Mouse (Mus musculus): ENCODE results near the gene Hamp2. TPM values are rescaled to one million over a fixed set of nuclear protein-coding genes. Genes with fewer than 3 reads are reported as not detected.

Gene Hamp2
- polyA plus RNA-seq, 1 experiment, result not detected

DNA sequence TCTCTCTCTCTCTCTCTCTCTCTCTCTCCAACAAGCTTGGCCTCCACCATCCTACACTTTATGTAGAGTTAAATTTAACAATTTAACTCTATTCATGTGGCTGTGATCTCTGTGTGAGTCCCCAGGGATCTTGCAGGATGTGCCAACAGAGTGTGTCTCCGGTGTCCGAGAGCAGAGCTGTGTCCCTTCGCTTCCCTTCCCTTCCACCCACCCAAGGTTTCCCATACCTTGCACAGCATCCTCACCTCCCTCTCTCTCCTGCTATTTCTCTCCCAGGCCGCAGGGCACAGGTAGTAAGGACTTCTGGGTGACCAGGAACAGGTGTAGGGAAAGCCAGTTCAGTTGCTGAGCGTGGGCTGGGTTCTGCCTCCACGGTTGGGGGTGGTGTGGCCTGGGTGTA is 45.5 kb downstream of the Hamp2 start:
- Histone ChIP-seq H3K27ac (ENCODE audit: insufficient read depth, low read length) (no peak overlapping the region), H3K4me1 (ENCODE audit: control insufficient read depth, insufficient read depth, low read length) (no peaks in the 10 kb centered on the region), H3K4me3 (ENCODE audit: insufficient read depth, low read length) (no peak overlapping the region)
- TF ChIP-seq CTCF (IDR thresholded peaks at IDR 0.05; ENCODE audit: extremely low read depth, insufficient read depth, low read length), result no peak
- TF ChIP-seq POLR2A (IDR thresholded peaks at IDR 0.05; ENCODE audit: extremely low read depth, insufficient read depth, low read length), result no peak

DNA sequence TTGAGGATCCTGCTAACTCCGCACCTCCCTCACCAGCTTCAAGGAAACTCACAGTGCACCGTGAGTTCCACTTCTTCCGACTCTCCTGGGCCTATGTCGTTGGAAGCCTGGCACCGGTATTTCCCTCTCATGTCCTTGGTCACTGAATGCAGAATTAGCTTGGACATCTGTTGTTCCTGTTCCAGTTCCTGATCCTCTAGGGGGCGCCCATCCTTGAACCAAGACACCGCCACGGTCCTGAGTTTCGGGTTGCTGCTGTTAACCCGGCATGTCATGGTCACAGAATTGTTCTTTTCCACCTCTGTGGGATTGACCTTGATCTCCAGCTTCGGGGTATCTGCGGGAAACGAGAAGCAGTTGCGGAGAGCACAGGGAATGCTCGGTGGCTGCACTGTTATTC is 51.4 kb downstream of the Hamp2 start:
- Histone ChIP-seq H3K4me1 (ENCODE audit: control insufficient read depth, insufficient read depth, low read length) (no peaks in the 10 kb centered on the region), H3K4me3 (ENCODE audit: insufficient read depth, low read length) (no peak overlapping the region), H3K27ac (ENCODE audit: insufficient read depth, low read length) (no peak overlapping the region)
- no peak for TF ChIP-seq POLR2A (IDR thresholded peaks at IDR 0.05; ENCODE audit: extremely low read depth, insufficient read depth, low read length)
- TF ChIP-seq CTCF (IDR thresholded peaks at IDR 0.05; ENCODE audit: extremely low read depth, insufficient read depth, low read length), result peak; percentile 60

Other genes starting within 250 kb of the Hamp2 start
- gene 2200002J24Rik, start 225.8 kb downstream of the Hamp2 start, polyA plus RNA-seq (2012; rRNA removed), result not detected in 2 replicates
- 0.73 and 1.0 TPM in 2 replicates for gene Atp4a, start 212.5 kb downstream of the Hamp2 start, polyA plus RNA-seq (2012; rRNA removed)
- 189 and 190 TPM in 2 replicates for gene Tmem147, start 195.1 kb downstream of the Hamp2 start, polyA plus RNA-seq (2012; rRNA removed)
- not detected in 2 replicates for gene Gapdhs, start 181.0 kb downstream of the Hamp2 start, polyA plus RNA-seq (2012; rRNA removed)
- 8.4 and 8.6 TPM in 2 replicates for gene Sbsn, start 173.2 kb downstream of the Hamp2 start, polyA plus RNA-seq (2012; rRNA removed)
- 3.3 and 9.6 TPM in 2 replicates for gene Dmkn, start 160.9 kb downstream of the Hamp2 start, polyA plus RNA-seq (2012; rRNA removed)
- gene Krtdap, start 136.8 kb downstream of the Hamp2 start, polyA plus RNA-seq (2012; rRNA removed), result not detected in 2 replicates
- 0.09 and 0.38 TPM in 2 replicates for gene Ffar2, start 100.9 kb downstream of the Hamp2 start, polyA plus RNA-seq (2012; rRNA removed)
- 0.13 TPM in 1 of 2 replicates, not detected in the other for gene Ffar3, start 68.5 kb downstream of the Hamp2 start, polyA plus RNA-seq (2012; rRNA removed)
- gene Ffar1, start 63.1 kb downstream of the Hamp2 start, polyA plus RNA-seq (2012; rRNA removed), result 0.02 TPM in 1 of 2 replicates, not detected in the other
- 0.15 and 0.83 TPM in 2 replicates for gene Cd22, start 44.3 kb downstream of the Hamp2 start, polyA plus RNA-seq (2012; rRNA removed)
- 412 and 613 TPM in 2 replicates for gene Mag, start 9.8 kb downstream of the Hamp2 start, polyA plus RNA-seq (2012; rRNA removed)
- not detected in 2 replicates for gene Hamp, start 19.4 kb upstream of the Hamp2 start, polyA plus RNA-seq (2012; rRNA removed)
- 202 and 241 TPM in 2 replicates for gene Usf2, start 32.1 kb upstream of the Hamp2 start, polyA plus RNA-seq (2012; rRNA removed)
- 10.2 and 11.3 TPM in 2 replicates for gene Lsr, start 48.8 kb upstream of the Hamp2 start, polyA plus RNA-seq (2012; rRNA removed)
- gene Fam187b, start 49.1 kb upstream of the Hamp2 start, polyA plus RNA-seq (2012; rRNA removed), result 0.15 and 0.38 TPM in 2 replicates
- gene Fxyd5, start 117.8 kb upstream of the Hamp2 start, polyA plus RNA-seq (2012; rRNA removed), result 52.7 and 62.8 TPM in 2 replicates
- gene Fxyd7, start 126.8 kb upstream of the Hamp2 start, polyA plus RNA-seq (2012; rRNA removed), result 378 and 426 TPM in 2 replicates
- gene Fxyd1, start 132.5 kb upstream of the Hamp2 start, polyA plus RNA-seq (2012; rRNA removed), result 141 and 156 TPM in 2 replicates
- gene Lgi4, start 134.7 kb upstream of the Hamp2 start, polyA plus RNA-seq (2012; rRNA removed), result 35.6 and 37.5 TPM in 2 replicates
- 0.59 and 1.0 TPM in 2 replicates for gene Fxyd3, start 152.0 kb upstream of the Hamp2 start, polyA plus RNA-seq (2012; rRNA removed)
- gene Hpn, start 190.6 kb upstream of the Hamp2 start, polyA plus RNA-seq (2012; rRNA removed), result 4.2 and 4.9 TPM in 2 replicates
- 1,195 and 1,252 TPM in 2 replicates for gene Scn1b, start 202.3 kb upstream of the Hamp2 start, polyA plus RNA-seq (2012; rRNA removed)
- 183 and 188 TPM in 2 replicates for gene Gramd1a, start 231.2 kb upstream of the Hamp2 start, polyA plus RNA-seq (2012; rRNA removed)

Data from cortical plate, adult 2 months (tissue).